Mouse (Mus musculus): ENCODE data around the gene Atp5h.

GRCm38 (mm10) chr11:115372737-115373136, 47.0 kb downstream of the Atp5h start:
- TF ChIP-seq CEBPB (IDR thresholded peaks at IDR 0.05; ENCODE audit: low read depth), result no peak
- no peak for TF ChIP-seq CTCF (IDR thresholded peaks at IDR 0.05; ENCODE audit: control insufficient read depth, insufficient read depth, insufficient read length)
- no peak for TF ChIP-seq MYOG (IDR thresholded peaks at IDR 0.05; ENCODE audit: control insufficient read depth, extremely low read depth, insufficient read length)
- no peak for TF ChIP-seq USF1 (IDR thresholded peaks at IDR 0.05; ENCODE audit: low read depth)
- TF ChIP-seq MYOD1 (IDR thresholded peaks at IDR 0.05; ENCODE audit: control insufficient read depth, insufficient read length, low read depth), result no peak
- no peak for TF ChIP-seq MAX (IDR thresholded peaks at IDR 0.05)
- TF ChIP-seq FOSL1 (IDR thresholded peaks at IDR 0.05; ENCODE audit: insufficient read depth, low read length, poor library complexity, severe bottlenecking), result no peak
